Mouse (Mus musculus) cerebellum, adult 11 months (tissue): ENCODE results near the gene Cyp2w1.
"Not testable (repeated sequence)": the region's sequence is repeated elsewhere in the genome, so short reads cannot be mapped to it uniquely, and the experiment has no call there.

Source experiments
- DNase-seq: peaks from one replicate; pipeline ENCODE4 v3.0.0; 2022

Gene Cyp2w1

DNA sequence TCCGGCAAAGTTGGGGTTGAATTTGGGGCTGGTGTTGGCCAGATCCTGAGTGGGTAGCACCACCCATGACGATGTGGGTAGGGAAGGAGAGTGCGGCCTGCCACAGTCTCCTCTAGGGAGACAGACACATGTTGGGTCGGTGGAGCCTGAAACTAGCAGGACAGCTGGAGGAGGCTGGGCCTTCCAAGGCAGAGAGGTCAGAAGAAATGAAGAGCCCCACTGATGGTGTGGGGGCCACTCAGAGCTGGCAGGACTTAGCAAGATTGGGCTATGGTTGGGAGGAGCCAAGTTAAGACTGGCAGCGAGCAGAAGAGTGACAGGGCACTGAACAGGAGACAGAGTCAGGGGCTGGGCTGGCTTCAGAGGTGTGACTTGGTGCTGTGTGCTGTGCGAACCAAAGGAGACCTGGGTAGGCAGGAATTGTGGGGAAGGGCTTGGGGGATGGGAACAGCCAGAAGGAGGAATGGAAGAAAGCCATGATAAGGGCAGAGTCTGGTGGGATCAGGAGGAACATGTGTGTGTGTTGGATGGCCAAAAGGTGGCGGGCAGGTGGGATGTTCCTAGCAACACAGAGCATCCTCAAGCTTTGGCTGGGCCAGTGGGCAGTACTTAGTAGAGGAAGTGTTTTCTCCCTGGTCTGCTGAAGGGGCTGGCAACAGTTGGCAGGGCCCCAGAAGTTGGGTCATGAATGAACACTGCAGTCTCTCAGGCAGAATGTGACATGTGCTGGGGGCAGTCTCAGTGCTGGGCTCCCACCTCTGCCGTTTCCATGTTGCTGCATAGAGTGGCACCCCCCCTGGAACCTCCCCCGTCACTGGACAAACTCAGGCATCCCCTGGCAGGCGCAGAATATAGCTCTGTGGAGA is 35.1 kb downstream of the Cyp2w1 start:
- no peak for DNase-seq

GRCm38 (mm10) chr5:139388195-139388570 is 35.8 kb downstream of the Cyp2w1 start:
- DNase-seq = no peak

DNA sequence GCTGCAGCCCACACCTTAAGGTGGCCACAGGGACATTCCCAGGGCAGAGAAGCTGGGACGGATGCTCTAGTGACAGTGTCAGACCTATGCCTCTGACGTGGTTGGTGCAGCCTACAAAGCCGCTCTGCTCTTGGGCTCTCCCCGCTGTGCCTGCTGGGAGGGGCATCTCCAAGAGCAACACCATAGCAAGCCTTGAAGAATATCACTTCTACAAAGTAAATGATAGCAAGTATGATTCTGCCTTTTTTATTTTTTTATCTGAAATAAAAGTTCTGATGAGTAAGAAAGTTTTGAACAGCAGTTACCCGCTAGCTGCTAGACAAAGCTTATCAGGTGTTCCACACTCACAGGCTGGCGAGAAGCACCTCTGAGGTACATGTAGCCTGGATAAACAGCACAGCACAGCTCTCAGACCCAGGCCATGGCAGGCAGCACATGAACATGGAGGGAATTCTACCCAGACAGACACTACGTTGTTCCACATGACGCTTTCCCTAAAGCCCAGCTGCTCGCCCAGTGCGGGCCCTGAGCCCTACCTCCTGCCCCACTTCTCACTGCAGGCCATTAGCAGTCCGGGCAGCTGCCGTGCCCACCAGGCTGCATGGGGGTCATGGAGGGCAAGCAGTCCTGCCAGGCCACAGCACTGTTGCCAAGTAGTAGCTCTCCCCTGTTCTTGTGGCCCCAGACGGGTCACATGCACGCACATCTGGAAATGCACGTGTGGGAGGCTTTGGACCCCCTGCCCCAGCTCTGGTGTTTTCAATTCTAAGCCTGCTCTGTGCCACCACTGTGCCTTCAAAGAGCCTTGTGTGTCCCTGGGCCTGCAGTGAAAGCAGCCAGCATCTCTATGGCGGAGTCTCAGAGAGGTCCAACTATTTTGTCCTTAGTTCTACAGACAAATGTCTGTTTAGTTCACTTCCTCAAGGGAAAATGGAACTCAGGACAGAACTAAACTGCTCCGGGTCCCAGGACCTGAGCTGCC is 36.6 kb downstream of the Cyp2w1 start:
- DNase-seq = no peak

GRCm38 (mm10) chr5:139389676-139390061 is 37.3 kb downstream of the Cyp2w1 start:
- no peak for DNase-seq

GRCm38 (mm10) chr5:139390324-139391119 is 38.1 kb downstream of the Cyp2w1 start:
- not testable (repeated sequence) for DNase-seq

GRCm38 (mm10) chr5:139391309-139391990 is 39.0 kb downstream of the Cyp2w1 start:
- DNase-seq = no peak

DNA sequence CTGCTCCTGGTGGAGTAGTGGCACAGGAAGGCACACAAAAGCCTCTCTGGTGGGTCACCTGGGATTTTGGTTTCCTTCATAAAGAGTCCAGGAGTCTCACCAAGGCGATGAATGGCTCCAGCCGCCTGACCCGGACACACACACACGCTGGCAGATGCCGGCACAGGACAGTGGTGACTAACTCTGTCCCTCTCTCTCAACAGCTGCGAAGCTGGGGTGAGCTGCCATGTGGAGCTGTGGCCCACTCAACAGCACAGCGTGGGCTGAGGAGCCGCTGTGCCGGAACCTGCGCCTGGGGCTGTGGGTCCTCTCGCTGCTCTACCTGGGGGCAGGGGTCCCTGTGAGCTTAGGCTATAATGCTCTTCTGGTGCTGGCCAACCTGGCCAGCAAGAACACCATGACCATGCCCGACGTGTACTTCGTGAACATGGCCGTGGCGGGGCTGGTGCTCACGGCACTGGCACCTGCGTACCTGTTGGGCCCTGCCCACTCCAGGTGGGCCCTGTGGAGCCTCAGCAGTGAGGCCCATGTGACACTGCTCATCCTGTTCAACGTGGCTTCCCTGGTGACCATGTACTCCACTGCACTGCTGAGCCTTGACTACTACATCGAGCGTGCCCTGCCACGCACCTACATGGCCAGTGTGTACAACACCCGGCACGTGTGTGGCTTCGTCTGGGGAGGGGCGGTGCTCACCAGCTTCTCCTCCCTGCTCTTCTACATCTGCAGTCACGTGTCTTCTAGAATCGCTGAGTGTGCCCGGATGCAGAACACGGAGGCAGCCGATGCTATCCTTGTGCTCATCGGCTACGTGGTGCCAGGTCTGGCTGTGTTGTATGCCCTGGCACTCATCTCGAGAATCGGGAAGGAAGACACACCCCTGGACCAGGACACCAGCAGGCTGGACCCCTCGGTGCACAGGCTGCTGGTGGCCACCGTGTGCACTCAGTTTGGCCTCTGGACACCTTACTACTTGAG is 40.1 kb downstream of the Cyp2w1 start:
- no peak for DNase-seq

- DNase-seq = no peak
Observed at GRCm38 (mm10) chr5:139393197-139393588, 40.8 kb downstream of the Cyp2w1 start.

- DNase-seq = no peak
Observed at GRCm38 (mm10) chr5:139394399-139394798, 42.0 kb downstream of the Cyp2w1 start.

DNA sequence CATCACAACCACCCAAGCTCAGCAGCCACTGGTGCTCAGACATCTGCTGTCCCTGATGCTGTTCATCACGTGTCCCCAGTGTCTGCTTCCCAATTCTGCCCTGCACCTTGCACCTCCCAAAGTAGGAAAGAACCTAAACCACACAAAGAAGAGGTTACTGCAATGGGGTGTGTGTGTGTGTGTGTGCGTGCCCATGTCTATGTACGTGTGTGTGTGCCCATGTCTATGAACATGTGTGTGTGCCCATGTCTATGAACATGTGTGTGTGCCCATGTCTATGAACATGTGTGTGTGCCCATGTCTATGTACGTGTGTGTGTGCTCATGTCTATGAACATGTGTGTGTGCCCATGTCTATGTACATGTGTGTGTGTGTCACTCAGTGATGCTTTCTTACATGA is 43.1 kb downstream of the Cyp2w1 start:
- no peak for DNase-seq

DNA sequence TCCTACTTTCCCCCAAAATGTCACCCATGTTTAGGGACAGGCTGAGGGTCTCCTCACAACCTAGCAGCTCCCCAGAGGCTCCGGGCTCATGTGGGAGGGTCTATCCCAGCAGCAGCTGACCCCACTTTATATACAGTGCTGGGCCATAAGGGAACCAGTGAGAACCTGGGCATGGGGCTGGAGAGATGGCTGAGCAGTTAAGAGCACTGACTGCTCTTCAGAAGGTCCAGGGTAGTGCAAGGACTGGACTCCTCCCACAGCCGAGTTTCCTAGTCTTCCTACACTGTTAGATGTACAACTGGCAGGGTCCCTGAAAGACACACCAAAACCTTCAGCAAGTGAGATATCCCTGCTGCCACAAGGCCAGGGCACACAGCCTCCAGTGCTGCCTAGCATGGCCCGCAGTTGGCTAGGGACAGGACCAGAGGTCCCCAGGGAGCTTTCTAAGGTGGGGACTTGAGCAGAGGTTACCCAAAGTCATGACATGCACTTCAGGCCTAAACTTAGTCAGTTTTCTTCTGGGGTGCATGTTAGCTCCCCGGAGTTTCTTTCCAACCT is 45.0 kb downstream of the Cyp2w1 start:
- DNase-seq = no peak

GRCm38 (mm10) chr5:139397959-139398753 is 45.7 kb downstream of the Cyp2w1 start:
- DNase-seq = peak; percentile 94

GRCm38 (mm10) chr5:139398786-139399185 is 46.4 kb downstream of the Cyp2w1 start:
- no peak for DNase-seq

DNA sequence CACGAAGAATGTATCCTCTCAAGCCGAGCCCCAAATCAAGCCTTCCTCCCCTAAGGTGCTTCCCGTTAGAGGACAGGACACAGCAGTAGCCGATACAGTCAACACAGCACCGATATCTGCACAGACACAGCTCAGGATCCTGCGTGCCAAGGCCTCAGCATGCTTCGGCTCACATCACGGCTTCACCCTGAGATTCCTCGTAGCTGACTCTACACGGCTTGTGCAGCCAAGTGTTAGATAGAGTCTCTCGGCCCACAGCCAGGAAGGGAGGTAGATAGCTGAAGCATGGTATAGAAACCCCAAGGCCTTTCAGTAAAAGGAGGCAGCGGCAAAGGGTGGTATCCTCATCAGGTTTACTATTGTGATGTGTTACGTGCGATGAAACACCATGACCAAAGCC is 47.6 kb downstream of the Cyp2w1 start:
- no peak for DNase-seq

DNA sequence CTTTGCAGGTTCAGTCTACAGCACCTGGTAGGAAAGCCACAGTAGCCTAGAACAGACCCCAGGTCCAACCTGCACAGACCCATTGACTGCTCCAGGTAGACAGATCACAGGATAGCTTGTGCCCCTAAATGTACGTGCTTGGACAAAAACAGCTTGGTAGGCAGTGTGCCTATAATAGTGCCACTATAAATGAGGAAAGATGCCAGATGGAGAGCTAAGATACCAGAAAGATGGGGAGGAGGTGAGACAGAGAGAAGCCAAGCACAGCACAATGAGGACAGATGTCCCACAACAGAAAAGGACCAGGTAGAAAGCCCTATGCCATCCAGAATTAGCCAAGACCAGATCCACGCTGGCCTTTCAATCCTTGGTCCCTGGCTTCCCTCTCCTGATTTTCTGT is 49.7 kb downstream of the Cyp2w1 start:
- no peak for DNase-seq

- DNase-seq = no peak
Observed at GRCm38 (mm10) chr5:139403692-139404260, 51.4 kb downstream of the Cyp2w1 start.

GRCm38 (mm10) chr5:139404801-139405401 is 52.5 kb downstream of the Cyp2w1 start, which contains the start of gene C130050O18Rik:
Gene C130050O18Rik, plus strand, starts transcription at chr5:139405280.
- no peak for DNase-seq

DNA sequence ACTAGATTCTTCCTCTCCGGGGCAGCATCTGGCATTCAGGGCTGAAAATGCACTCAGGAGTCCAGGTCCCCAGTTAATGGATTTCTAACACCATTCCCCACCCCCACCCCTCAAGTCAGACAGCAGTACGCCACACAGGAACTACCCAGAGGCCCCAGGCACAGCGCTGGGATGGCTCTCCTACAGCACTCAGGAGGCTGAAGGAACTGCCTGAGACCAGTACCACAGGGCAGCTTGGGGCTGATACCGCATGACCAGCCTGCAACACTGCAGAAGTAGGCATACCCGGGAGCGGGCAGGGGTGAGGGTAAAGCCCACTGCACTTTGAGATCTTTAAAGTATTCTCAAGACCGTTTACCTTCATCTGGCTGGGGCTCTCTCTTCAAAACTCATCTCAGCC is 53.1 kb downstream of the Cyp2w1 start:
- DNase-seq = no peak

GRCm38 (mm10) chr5:139405953-139406352 is 53.5 kb downstream of the Cyp2w1 start:
- DNase-seq = no peak
